Mouse (Mus musculus): Measurements from ENCODE around the gene Dap.

- no peak for TF ChIP-seq SMC3 (IDR thresholded peaks at IDR 0.05; ENCODE audit: low read depth, low read length)
- no peak for TF ChIP-seq MAX (IDR thresholded peaks at IDR 0.05; ENCODE audit: low read length)
- TF ChIP-seq CTCF (conservative IDR thresholded peaks at IDR 0.05 in 1 of 2, IDR thresholded peaks at IDR 0.05 in 1 of 2; ENCODE audit: low read depth in 2 of 2, low read length in 2 of 2), result no peak
Observed at GRCm38 (mm10) chr15:31305181-31305580, 81.1 kb downstream of the Dap start.

Measured in CH12.LX (cell line).